Mouse (Mus musculus): ENCODE data around the gene Adam19. TPM values are rescaled to one million over a fixed set of nuclear protein-coding genes. Genes with fewer than 3 reads are reported as not detected.

The Adam19 gene
- polyA plus RNA-seq, 1 experiment from 2014 or later: 22.2 TPM

DNA sequence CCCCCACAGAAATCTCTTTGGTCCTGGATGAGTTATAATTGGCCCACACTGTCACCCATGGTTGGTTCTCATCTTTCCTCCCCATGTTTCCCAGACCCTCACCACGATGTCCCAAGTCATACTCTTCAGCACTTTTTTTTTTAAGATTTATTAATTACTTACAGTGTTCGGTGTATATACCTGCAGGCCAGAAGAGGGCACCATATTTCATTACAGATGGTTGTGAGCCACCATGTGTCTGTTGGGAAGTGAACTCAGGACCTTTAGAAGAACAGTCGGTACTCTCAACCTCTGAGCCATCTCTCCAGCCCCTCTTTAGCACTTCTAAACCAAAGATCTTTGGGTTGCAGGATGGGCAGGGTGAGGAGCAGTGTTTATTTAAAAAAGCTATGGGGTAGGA is 24.3 kb upstream of the Adam19 start:
- Histone ChIP-seq H3K36me3 (ENCODE audit: control insufficient read depth, insufficient read depth, low read length) (no peaks in the 10 kb centered on the region), H3K4me2 (ENCODE audit: low read depth, low read length) (no peak overlapping the region), H3K27ac (ENCODE audit: low read length) (no peak overlapping the region), H3K27me3 (ENCODE audit: control insufficient read depth, insufficient read depth, low read depth, low read length) (no peaks in the 10 kb centered on the region), H3K9me3 (ENCODE audit: control insufficient read depth, low read length) (no peaks in the 10 kb centered on the region), H3K4me3 (ENCODE audit: low read length) (no peak overlapping the region), H3K4me1 (replicated peaks; ENCODE audit: control insufficient read depth, insufficient read depth, low read length) (no peaks in the 10 kb centered on the region), H3K9ac (ENCODE audit: low read length) (no peak overlapping the region)
- 46% methylated on average over 3 of the region's 3 CpGs for WGBS
- ATAC-seq (ENCODE audit: low read depth): no peak

DNA sequence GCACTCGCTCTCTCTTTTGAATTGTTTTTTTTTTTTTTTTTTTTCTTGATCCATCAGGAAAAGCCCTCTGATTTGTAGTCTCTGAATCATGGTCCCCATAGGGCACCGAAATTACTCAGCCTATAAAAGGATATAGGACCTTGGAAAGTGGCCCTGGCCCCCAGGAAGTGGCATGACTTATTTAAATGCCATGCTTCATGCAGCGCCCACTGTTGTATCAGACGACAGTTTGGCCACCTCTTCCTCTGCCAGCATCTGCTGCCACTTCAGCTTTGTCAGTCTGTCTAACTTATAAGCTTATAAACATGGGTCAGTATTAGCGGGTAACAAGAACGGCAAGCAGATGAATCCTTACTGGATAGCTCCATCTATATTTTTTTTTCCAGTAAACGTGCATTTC is 22.8 kb upstream of the Adam19 start:
- no peak overlapping the region for H3K27ac ChIP-seq (ENCODE audit: low read length)
- no peak overlapping the region for H3K4me3 ChIP-seq (ENCODE audit: low read length)
- no peak for ATAC-seq (ENCODE audit: low read depth)
- no peak overlapping the region for H3K9ac ChIP-seq (ENCODE audit: low read length)
- no peaks in the 10 kb centered on the region for H3K4me1 ChIP-seq (replicated peaks; ENCODE audit: control insufficient read depth, insufficient read depth, low read length)
- H3K9me3 ChIP-seq (ENCODE audit: control insufficient read depth, low read length): no peaks in the 10 kb centered on the region
- H3K4me2 ChIP-seq (ENCODE audit: low read depth, low read length): no peak overlapping the region
- no peaks in the 10 kb centered on the region for H3K27me3 ChIP-seq (ENCODE audit: control insufficient read depth, insufficient read depth, low read depth, low read length)
- H3K36me3 ChIP-seq (ENCODE audit: control insufficient read depth, insufficient read depth, low read length): no peaks in the 10 kb centered on the region
- WGBS: 79% methylated on average over 7 of the region's 7 CpGs

DNA sequence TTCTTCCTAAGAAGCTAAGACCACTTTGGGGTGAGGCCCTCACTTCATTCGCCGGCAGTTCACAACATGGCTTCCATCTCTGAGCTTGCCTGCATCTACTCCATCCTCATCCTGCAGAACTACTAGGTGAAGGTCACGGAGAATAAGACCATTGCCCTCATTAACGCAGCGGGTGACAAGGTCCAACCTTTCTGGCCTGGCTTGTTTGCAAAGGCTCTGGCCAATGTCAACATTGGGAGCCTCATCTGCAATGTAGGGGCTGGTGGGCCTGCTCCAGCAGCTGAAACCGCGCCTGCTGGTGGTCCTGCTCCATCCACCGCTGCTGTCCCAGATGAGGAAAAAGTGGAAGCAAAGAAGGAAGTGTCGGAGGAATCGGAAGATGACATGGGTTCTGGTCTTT is 19.4 kb upstream of the Adam19 start:
- H3K4me1 ChIP-seq (replicated peaks; ENCODE audit: control insufficient read depth, insufficient read depth, low read length): peaks cover 5% of the 10 kb centered on the region; the same call in 1 of the 2 replicates
- H3K9me3 ChIP-seq (ENCODE audit: control insufficient read depth, low read length): no peaks in the 10 kb centered on the region
- no peaks in the 10 kb centered on the region for H3K36me3 ChIP-seq (ENCODE audit: control insufficient read depth, insufficient read depth, low read length)
- H3K27ac ChIP-seq (ENCODE audit: low read length): no peak overlapping the region
- no peak overlapping the region for H3K4me3 ChIP-seq (ENCODE audit: low read length)
- no peak overlapping the region for H3K4me2 ChIP-seq (ENCODE audit: low read depth, low read length)
- WGBS: 87% methylated on average over 10 of the region's 10 CpGs
- no peaks in the 10 kb centered on the region for H3K27me3 ChIP-seq (ENCODE audit: control insufficient read depth, insufficient read depth, low read depth, low read length)
- ATAC-seq (ENCODE audit: low read depth): no peak
- H3K9ac ChIP-seq (ENCODE audit: low read length): no peak overlapping the region

DNA sequence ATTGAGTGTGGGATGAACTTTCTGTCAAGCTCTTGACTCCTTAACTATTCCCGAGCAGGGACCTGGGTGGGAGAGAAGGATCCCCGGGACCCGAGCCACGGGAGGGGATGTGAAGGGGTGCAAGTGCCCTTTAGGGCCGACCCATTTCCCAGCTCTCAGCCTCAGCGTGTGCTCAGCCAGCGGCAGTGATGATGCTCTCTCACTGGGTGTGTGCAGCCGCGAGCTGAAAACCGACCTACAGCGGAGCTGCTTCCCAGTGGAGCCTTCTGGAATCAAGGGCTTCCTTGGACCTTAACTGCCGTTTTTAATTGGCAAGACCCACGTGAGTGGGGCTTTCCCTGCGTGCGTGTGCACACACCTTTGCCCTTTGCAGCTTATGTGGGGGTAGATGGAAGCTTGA is 16.9 kb upstream of the Adam19 start:
- ATAC-seq (ENCODE audit: low read depth): no peak; the same call in 1 of the 2 replicates
- H3K9me3 ChIP-seq (ENCODE audit: control insufficient read depth, low read length): no peaks in the 10 kb centered on the region
- H3K27ac ChIP-seq (ENCODE audit: low read length): no peak overlapping the region
- WGBS: 71% methylated on average over 15 of the region's 15 CpGs
- H3K4me1 ChIP-seq (replicated peaks; ENCODE audit: control insufficient read depth, insufficient read depth, low read length): peaks cover 5% of the 10 kb centered on the region; the same call in 1 of the 2 replicates
- no peak overlapping the region for H3K9ac ChIP-seq (ENCODE audit: low read length)
- H3K4me2 ChIP-seq (ENCODE audit: low read depth, low read length): 0 out of 2 replicates have a peak overlapping the region, but pooled peaks have one; percentile 13
- no peaks in the 10 kb centered on the region for H3K36me3 ChIP-seq (ENCODE audit: control insufficient read depth, insufficient read depth, low read length)
- H3K27me3 ChIP-seq (ENCODE audit: control insufficient read depth, insufficient read depth, low read depth, low read length): no peaks in the 10 kb centered on the region
- no peak overlapping the region for H3K4me3 ChIP-seq (ENCODE audit: low read length)

DNA sequence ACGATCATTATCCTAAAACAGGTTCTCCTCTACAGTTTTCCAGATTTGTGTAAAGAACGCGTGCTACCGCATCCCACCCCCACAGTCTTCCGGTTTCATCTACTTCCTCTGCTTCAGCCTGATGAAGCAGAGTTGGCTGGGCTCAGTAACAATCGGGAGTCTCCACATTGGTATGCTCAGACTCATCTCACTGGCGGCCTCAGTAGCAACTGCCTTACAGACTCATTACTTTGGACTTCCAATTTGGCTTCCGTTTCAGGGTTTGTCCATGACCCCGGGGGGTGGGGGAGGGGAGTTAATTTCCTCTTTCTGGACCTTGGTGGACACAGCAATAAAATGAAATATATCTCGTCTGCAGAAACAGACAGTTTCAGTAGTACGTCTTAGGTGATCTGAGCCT is 16.5 kb upstream of the Adam19 start:
- Histone ChIP-seq H3K9ac (ENCODE audit: low read length) (no peak overlapping the region), H3K4me1 (replicated peaks; ENCODE audit: control insufficient read depth, insufficient read depth, low read length) (peaks cover 5% of the 10 kb centered on the region; the same call in 1 of the 2 replicates), H3K27ac (ENCODE audit: low read length) (no peak overlapping the region), H3K9me3 (ENCODE audit: control insufficient read depth, low read length) (no peaks in the 10 kb centered on the region), H3K27me3 (ENCODE audit: control insufficient read depth, insufficient read depth, low read depth, low read length) (no peaks in the 10 kb centered on the region), H3K36me3 (ENCODE audit: control insufficient read depth, insufficient read depth, low read length) (no peaks in the 10 kb centered on the region), H3K4me3 (ENCODE audit: low read length) (no peak overlapping the region), H3K4me2 (ENCODE audit: low read depth, low read length) (0 out of 2 replicates have a peak overlapping the region, but pooled peaks have one; percentile 13)
- 43% methylated on average over 11 of the region's 11 CpGs for WGBS
- peak; percentile 54 for ATAC-seq (ENCODE audit: low read depth)

DNA sequence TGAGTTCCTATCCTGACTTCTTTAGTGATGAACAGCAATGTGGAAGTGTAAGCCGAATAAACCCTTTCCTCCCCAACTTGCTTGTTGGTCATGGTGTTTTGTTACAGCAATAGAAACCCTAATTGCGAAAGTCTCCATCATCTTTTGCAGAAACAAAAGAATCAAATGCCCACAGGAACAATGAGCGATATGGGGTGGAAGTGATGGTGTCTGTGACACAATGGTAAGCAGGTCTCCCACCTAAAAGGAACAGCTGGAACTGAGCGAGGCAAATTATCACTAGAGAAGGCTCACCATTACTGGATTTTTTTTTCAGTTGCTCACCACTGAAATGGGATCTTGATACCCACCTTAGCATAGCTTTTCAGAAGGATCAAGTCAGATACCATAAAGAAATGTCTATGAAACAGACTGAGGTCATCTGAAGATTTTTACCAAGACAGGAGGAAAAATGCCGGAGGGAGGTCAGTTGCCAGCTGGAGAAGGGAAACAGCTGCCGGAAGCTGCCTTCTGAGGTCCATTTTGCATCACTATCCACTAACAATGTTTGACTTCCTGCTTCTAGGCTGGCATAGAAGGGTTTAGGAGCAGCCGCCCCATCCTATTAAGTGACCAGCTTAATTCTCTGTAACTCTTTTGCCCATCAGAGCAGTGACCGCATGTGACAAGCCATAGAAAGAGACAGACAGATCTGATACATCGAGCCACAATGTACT is 14.8 kb upstream of the Adam19 start:
- WGBS: 66% methylated on average over 9 of the region's 9 CpGs
- Histone ChIP-seq H3K9me3 (ENCODE audit: control insufficient read depth, low read length) (no peaks in the 10 kb centered on the region), H3K4me2 (ENCODE audit: low read depth, low read length) (no peak overlapping the region), H3K27me3 (ENCODE audit: control insufficient read depth, insufficient read depth, low read depth, low read length) (no peaks in the 10 kb centered on the region), H3K27ac (ENCODE audit: low read length) (peak overlapping the region; percentile 24; the same call in 1 of the 2 replicates), H3K4me1 (replicated peaks; ENCODE audit: control insufficient read depth, insufficient read depth, low read length) (peaks cover 5% of the 10 kb centered on the region; the same call in 1 of the 2 replicates), H3K4me3 (ENCODE audit: low read length) (no peak overlapping the region), H3K36me3 (ENCODE audit: control insufficient read depth, insufficient read depth, low read length) (no peaks in the 10 kb centered on the region), H3K9ac (ENCODE audit: low read length) (no peak overlapping the region)
- 0 out of 2 replicates have a peak, but pooled peaks have one; percentile 38 for ATAC-seq (ENCODE audit: low read depth)

DNA sequence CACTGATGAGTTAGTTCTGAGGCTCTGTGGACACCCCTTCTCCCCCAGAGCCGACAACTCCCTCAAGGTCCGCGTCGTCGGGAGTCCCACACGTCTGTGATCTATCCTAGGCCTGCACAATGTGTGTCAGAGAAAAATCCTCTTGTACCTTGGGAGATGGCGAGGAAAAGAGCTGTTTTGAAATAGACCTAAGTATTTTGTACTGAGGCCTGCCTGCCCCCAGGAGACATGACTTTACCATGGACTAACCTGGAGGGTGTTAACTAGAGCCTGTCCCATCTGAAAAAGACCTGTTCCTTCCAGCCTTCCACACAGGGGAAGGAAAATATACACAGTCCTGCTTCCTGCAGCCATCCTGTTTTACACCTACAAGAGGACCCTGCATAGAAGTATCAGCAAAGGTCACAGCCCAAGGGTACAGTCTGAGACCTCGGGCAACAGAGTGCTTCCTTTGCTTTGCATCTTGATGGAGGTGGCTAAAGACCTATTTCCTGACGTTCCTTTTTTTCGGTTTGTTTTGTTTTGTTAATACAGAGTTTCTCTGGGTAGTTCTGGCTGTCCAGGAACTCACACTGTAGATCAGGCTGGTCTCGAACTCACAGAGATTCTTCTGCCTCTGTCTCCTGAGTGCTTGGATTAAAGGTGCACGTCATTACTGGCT is 14.1 kb upstream of the Adam19 start:
- Histone ChIP-seq H3K9ac (ENCODE audit: low read length) (no peak overlapping the region), H3K4me2 (ENCODE audit: low read depth, low read length) (no peak overlapping the region), H3K4me1 (replicated peaks; ENCODE audit: control insufficient read depth, insufficient read depth, low read length) (peaks cover 5% of the 10 kb centered on the region; the same call in 1 of the 2 replicates), H3K36me3 (ENCODE audit: control insufficient read depth, insufficient read depth, low read length) (no peaks in the 10 kb centered on the region), H3K27me3 (ENCODE audit: control insufficient read depth, insufficient read depth, low read depth, low read length) (no peaks in the 10 kb centered on the region), H3K9me3 (ENCODE audit: control insufficient read depth, low read length) (no peaks in the 10 kb centered on the region), H3K27ac (ENCODE audit: low read length) (peak overlapping the region; percentile 24; the same call in 1 of the 2 replicates), H3K4me3 (ENCODE audit: low read length) (no peak overlapping the region)
- peak; percentile 45 for ATAC-seq (ENCODE audit: low read depth)
- 59% methylated on average over 12 of the region's 12 CpGs for WGBS

DNA sequence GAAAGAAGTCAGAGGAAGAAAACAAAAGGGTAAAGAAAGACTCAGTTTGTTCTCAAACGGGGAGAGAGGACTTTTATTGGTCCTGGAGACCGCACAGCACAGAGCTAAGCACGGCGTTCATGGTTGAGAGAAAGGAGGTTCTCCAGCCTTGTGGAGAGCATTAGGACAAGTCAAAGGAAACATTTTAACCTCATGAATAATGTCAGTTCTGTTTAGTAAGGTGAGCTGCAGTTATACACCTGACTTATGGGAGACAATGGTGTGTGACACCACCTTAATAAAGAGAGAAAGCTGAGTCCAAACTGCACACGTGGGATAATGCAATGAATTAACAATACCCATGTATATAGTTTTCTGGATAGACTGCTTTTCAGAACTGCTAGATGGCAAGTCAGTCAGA is 11.0 kb upstream of the Adam19 start:
- ATAC-seq (ENCODE audit: low read depth): no peak
- Histone ChIP-seq H3K36me3 (ENCODE audit: control insufficient read depth, insufficient read depth, low read length) (no peaks in the 10 kb centered on the region), H3K9me3 (ENCODE audit: control insufficient read depth, low read length) (no peaks in the 10 kb centered on the region), H3K4me1 (replicated peaks; ENCODE audit: control insufficient read depth, insufficient read depth, low read length) (no peaks in the 10 kb centered on the region), H3K27me3 (ENCODE audit: control insufficient read depth, insufficient read depth, low read depth, low read length) (no peaks in the 10 kb centered on the region), H3K9ac (ENCODE audit: low read length) (no peak overlapping the region), H3K4me3 (ENCODE audit: low read length) (no peak overlapping the region), H3K4me2 (ENCODE audit: low read depth, low read length) (no peak overlapping the region), H3K27ac (ENCODE audit: low read length) (no peak overlapping the region)
- 91% methylated on average over 5 of the region's 5 CpGs for WGBS

DNA sequence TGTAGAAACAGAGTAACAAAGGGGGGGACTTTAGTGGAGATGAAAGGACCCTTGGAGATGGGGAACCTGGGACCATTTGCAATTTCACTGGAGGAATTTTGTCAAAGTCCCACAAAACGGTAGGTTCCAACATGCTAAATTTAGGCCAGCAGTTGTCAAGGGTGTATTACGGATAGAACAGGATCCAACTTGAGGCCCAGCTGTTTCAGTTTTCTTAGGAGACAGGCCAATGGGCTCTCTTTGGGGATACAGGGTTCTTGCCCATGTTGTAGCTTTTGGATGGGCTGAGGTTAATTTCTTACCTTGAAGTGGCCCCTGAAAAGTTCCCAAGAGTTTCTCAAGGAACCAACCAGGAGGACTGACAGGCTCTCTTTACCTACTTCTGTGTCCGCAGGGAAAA is 8.5 kb upstream of the Adam19 start:
- no peak overlapping the region for H3K9ac ChIP-seq (ENCODE audit: low read length)
- WGBS: 76% methylated on average over 3 of the region's 3 CpGs
- no peak for ATAC-seq (ENCODE audit: low read depth)

More for the DNA sequence above, 8.5 kb upstream of the Adam19 start:
- H3K9me3 ChIP-seq (ENCODE audit: control insufficient read depth, low read length): no peaks in the 10 kb centered on the region
- no peak overlapping the region for H3K4me3 ChIP-seq (ENCODE audit: low read length)
- no peak overlapping the region for H3K4me2 ChIP-seq (ENCODE audit: low read depth, low read length)
- no peaks in the 10 kb centered on the region for H3K4me1 ChIP-seq (replicated peaks; ENCODE audit: control insufficient read depth, insufficient read depth, low read length)
- H3K36me3 ChIP-seq (ENCODE audit: control insufficient read depth, insufficient read depth, low read length): no peaks in the 10 kb centered on the region
- H3K27me3 ChIP-seq (ENCODE audit: control insufficient read depth, insufficient read depth, low read depth, low read length): no peaks in the 10 kb centered on the region
- H3K27ac ChIP-seq (ENCODE audit: low read length): no peak overlapping the region

All from lung, embryonic 16.5 days (tissue).